Mouse (Mus musculus): Measurements from ENCODE around the gene Ugt2b36.
"Not testable (repeated sequence)": the region's sequence is repeated elsewhere in the genome, so short reads cannot be mapped to it uniquely, and the experiment has no call there.

Ugt2b36 gene

DNA sequence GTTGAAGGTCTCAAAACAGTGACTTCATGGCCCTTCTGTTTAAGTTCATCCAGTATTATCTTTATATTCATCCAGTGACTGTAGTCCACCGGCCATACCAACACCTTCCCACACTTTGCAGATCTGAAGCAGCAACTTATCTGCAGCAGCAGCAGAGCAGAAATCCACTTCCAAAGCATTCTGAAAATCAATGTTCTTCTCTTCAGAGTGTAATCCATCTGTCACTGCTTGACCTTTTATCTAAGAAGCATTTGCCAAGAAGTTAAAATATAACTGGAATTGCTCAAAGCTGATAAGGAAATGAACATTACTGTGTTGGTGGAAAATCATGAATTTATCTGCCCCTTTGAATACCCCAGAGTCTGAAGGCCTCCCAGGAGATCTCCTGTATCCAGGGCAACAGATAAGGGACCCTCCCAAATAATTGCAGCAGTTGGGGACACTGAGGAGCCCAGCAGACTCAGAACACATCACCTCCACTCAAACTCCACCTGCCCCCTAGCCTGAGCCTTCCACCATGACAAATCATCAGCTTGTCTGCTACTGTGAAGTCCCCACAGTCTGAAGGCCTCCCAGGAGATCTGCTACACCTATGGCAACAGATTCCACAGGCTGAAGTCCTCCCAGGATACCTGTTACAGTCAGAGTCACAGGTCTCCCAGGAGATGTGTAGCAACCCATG is at the start of gene Ugt2b36:
TSS of gene Ugt2b36 (minus strand) at position 210 of the 682 bp plus-strand sequence.
- no peak for DNase-seq

DNA sequence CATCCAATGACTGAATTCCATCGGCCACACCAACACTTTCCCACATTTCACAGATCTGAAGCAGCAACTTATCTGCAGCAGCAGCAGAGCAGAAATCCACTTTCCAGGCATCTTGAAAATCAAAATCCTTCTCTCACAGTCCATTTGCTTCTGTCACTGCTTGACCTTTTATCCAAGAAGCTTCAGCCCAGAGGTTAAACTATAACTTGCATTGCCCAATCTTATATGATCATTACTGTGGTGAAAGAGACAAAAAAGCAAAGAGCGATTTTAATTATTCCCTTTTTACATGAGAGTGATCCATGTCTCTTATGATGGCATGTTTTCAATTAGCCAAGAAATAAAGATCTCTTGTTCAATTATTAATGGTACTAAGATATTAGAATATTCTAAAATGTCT is 47.8 kb upstream of the Ugt2b36 start, which contains the start of gene Ugt2b5:
TSS of gene Ugt2b5 (minus strand) at position 123 of the 400 bp plus-strand sequence.
- not testable (repeated sequence) for DNase-seq

DNA sequence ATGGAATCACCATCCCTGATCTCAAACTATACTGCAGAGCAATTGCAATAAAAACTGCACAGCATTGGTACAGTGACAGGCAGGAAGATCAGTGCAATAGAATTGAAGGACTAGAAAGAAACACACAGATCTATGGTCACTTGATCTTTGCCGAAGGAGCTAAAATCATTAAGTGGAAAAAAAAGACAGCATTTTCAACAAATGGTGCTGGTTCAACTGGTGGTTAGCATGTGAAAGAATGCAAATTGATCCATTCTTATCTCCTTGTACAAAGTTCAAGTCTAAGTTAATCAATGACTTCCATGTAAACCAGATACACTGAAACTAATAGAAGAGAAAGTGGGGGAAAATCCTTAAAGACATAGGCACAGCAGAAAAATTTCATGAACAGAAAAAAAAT is 11.3 kb upstream of the Ugt2b36 start:
- not testable (repeated sequence) for DNase-seq

DNA sequence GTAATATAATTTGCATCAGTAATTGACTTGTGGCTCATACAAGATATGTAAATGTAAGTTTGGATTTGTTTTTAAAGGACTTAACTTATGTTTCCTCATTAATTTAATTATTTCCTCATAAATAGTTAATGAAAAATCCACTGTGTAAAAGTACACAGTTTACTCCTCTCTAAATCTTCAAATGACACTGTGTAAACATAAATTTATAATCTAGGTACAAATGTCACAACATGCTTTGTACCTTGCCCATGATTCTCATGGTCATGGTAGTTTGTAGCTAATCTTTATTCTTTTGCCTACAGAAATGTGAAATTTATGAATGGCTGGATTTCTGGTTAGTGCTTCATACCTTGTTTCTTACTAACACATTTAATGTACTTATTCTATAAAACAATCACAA is 1.2 kb downstream of the Ugt2b36 start:
- DNase-seq = no peak

DNA sequence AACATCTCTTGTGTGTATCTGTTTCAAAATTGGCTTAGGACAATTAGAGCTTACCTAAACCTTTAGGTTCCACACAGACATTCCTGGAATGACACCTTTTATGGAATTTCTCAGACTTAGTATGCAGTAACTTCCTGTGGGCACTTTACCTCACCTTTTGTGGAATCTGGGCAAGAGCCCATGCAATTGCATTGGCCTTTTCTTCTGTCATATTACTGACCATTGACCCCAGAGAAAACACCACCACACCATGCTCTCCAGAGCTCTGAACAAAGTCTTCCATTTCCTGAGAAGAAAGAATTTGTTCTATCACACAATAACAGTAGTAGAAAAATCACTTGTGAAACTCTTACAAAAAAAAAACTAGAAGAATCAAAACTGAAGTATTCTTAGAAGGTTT is 3.1 kb downstream of the Ugt2b36 start:
- no peak for DNase-seq

DNA sequence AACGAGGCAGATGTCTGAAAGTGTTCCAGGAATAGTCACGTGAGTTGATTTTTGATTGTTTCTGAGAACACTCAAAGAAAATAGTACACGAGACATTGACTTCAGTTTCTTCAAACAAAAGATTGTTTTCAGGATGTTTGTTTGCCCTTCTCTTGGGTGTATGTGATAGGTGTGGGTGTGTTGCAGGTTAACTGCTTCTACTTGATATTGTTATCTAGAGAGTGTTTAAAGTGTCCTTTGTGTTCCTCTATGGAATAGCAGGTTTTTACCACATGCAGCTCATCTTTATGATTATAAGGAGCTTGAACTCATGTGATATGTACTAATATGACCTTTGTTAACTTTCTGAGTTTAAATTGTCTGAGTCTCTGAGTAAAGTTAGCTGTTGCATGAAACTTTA is 6.1 kb downstream of the Ugt2b36 start:
- DNase-seq = no peak

DNA sequence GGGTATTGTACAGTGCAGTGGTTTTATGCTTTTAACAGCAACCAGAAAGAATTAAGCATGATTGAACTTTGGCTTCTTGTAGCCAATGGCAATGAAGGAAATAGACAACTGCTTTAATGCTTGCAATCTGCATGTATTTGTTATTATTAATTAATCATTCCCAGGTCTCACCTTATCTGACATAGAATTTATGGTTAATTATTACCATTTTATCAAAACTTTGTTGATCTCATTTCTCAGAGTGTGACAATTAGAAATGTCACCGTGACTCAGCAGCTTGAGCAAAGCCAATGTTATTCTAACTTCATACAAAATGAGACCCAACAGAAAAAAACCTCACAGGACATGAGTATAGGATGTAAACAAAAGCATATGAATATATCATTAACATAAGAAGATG is 61.7 kb downstream of the Ugt2b36 start:
- DNase-seq = no peak

DNA sequence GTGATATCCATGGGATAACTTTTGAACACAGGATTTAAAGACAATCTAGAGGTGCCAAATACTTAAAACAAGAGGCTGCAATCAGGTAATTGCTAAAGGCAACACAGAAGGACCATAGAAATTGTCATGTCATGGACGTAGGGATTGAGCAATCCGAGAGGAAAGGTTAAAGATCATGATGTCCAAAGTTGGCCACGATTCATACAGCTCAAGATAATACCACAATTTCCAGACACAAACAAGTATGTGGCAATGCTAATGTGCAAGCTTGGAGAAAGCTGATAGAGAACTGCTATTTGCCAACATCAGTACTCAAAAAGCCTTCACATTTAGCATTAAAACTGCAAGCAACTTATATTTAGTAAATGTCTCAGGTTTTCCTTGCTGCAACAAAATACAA is 65.0 kb downstream of the Ugt2b36 start:
- DNase-seq = no peak
